Mouse (Mus musculus) CD4-positive helper T cell, adult 2 months (primary cell): ENCODE measurements around the gene Trim46.

ENCODE experiments used
- DNase-seq: peaks from one replicate; pipeline ENCODE4 v3.0.0-alpha.2; 2012; ENCODE audit warnings: low read depth, missing footprints, low spot score

The Trim46 gene

DNA sequence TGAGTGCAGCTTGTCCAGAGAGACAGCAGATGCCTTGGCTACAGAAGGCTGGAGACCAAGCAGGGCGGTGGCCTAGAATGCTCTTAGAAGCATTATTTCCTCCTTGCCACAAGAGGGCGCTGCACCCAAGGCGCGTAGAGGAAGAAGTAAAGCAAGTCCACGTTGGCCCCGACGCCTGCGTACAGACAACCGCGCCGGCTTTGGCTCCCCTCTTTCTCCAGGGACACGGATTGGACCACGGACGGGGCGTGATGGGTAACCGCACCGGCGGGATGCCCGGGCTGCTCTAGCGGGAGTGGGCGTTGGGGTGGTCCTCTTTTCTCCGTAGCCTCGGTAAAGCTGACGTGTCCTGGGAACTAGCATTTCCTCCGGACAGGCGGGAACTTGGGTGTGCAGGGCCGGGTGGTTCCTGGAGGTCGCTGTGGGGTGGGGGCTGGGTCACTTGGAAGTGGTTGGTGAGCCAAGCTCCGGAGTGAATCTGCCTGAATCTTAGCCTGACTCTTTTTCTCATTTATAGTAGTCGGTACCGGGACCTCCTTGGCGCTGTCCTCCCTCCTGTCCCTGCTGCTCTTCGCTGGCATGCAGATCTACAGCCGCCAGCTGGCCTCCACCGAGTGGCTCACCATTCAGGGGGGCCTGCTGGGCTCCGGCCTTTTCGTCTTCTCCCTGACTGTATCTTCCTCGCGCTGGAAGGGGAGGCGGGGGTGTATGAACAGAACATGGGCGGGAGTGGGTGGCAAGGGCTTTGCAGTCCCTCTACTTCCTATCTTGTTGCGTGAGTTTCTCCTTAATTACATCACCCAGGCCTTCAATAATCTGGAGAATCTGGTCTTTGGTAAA is at the start of gene Trim46:
Trim46 (minus strand) TSS at position 49 of the 840 bp plus-strand sequence.
- peak; percentile 89 for DNase-seq

GRCm38 (mm10) chr3:89295685-89296230 is 49.6 kb upstream of the Trim46 start:
- DNase-seq: no peak

- no peak for DNase-seq
Observed at GRCm38 (mm10) chr3:89294195-89294594, 48.1 kb upstream of the Trim46 start.

DNA sequence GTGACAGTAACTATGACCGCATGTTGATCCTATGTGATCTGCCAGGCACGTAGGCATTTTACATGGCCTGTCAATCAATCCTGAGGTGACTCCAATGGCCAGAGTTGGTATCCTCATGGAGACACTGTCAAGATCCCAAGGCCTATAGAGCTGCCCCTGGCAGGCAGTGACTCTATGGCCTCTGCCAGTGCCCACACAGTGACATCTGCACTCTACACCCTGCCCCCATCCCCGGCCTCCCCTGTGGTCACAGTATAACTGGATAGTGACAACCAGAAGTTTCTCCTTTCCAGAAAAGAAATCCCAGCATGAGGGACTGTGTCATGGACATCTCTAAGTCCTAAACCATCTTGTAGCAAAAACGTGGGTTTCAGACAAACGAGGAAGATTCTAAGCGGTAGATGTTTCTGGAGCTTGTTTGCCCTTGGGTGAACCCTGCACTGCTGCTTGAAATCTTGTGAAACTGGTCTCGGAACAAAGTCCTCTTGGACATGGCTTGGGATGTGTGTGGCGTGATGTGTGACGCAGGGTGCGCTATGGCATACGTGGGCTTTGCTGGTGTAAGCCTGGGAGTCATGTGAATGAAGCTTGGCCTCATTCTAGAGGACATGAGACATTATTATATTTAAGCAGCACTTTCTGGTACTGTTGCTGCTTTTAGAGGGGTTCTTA is 47.3 kb upstream of the Trim46 start:
- DNase-seq: no peak

DNA sequence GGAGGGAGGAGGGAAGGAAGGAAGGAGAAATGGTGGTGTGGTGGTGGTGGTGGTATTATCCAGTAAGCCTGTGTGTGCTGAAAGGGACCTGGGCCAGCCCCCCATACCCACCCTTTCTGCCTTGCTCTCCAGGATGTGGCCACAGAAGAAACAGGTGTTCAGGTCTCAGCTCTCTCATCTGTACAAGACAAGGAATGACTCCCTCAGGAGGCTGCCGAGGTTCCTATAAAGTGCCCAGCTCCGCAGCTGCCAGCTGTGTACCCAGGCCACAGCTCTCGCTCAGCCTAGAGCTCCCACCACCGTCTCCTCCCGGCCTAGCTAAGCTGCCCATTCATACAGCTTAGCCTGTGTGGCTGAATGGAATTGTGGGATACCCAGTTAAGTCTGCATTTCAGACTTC is 46.2 kb upstream of the Trim46 start:
- no peak for DNase-seq

DNA sequence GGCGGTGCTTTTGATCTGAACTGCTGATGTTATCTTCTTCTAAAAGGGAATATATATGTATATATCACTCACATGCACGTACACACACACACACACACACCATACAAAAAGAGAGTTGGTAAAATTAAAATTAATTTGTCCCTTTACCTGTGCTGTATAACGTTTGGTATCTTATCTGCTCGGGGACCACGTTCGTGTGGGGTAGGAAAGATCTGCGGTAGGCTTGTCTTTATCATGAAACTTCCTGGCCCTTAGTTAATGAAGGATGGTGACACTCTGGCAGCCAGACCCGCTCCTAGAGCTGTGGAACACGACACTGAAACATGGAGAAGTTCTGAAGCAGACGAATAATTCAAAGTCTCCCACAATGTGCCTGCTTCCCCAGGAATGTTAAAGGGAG is 45.8 kb upstream of the Trim46 start:
- no peak for DNase-seq

GRCm38 (mm10) chr3:89288503-89288928 is 42.4 kb upstream of the Trim46 start:
- DNase-seq: no peak

- no peak for DNase-seq
Observed at GRCm38 (mm10) chr3:89287286-89287685, 41.2 kb upstream of the Trim46 start.

DNA sequence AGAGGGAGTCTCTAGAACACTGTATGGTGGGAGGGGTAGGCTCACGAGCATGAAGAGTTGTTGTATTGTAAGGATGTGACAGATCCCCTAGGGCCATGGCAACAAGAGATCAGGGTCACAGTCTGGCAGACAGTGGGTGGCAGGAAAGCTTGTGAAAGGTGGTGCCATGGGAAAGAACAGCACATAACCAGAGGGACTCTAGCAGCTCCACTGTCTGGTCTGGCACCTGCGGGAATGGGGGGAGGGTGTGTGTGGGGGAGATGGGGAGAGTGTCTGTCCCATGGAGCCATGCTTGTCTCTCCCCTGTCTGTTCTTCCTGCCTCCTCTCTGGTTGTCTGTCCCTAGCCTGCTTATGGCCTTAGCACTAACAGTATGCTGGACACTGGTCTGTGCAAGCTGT is 39.4 kb upstream of the Trim46 start:
- no peak for DNase-seq

- no peak for DNase-seq
Observed at GRCm38 (mm10) chr3:89284261-89284660, 38.2 kb upstream of the Trim46 start.

GRCm38 (mm10) chr3:89282291-89282643 is 36.2 kb upstream of the Trim46 start:
- no peak for DNase-seq

GRCm38 (mm10) chr3:89281579-89282290 is 35.6 kb upstream of the Trim46 start:
- peak; percentile 81 for DNase-seq

- no peak for DNase-seq
Observed at GRCm38 (mm10) chr3:89280606-89281511, 34.8 kb upstream of the Trim46 start, which contains the start of gene Efna1. TSS of gene Efna1 (minus strand) at chr3:89281142.

DNA sequence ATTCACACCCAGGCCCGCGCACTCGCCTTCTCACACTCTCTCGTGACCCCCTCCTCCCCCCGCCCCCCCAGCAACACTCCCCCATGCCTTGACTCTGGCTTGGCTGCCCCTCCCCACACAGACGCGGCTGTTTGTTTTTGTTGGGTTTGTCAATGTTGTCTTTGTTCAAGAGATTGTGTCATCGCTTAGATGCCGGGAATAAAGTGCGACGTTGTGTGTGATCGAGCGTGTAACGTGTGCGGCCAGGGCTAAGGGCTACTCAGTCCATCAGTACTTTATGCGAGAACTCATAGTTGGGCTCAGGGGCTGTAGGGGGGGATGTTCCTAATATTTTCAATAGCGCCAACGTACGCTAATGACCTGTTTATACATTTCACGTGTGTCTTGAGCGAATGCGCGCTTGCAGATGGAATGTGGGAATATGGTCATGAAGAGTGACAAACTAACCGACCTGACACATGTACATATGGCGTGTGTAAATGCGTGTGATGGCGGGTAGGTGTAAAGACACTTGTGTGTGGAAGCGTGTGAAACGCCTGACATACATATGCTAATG is 34.0 kb upstream of the Trim46 start:
- DNase-seq: no peak

GRCm38 (mm10) chr3:89279153-89279890 is 33.2 kb upstream of the Trim46 start:
- peak; percentile 64 for DNase-seq

GRCm38 (mm10) chr3:89278643-89279042 is 32.5 kb upstream of the Trim46 start:
- DNase-seq: no peak

DNA sequence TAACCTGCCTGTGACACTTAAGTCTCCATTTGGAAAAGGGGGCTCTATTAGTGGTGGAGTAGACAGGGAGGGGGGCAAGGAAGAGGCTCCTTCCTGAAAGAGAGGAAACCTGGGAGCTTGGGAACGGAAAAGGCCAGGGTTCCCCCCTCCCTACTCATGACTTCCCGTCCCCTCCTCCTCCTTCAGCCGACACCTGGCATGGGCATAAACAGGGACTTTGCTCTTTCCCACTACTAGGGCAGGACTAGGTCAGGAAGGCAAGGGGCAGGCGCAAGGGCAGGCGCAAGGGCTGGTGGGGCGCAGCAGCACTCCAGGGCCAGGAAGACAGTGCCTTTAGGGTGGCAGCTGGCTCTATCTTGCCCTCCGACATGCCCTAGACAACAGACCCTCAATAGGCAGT is 32.0 kb upstream of the Trim46 start:
- no peak for DNase-seq

DNA sequence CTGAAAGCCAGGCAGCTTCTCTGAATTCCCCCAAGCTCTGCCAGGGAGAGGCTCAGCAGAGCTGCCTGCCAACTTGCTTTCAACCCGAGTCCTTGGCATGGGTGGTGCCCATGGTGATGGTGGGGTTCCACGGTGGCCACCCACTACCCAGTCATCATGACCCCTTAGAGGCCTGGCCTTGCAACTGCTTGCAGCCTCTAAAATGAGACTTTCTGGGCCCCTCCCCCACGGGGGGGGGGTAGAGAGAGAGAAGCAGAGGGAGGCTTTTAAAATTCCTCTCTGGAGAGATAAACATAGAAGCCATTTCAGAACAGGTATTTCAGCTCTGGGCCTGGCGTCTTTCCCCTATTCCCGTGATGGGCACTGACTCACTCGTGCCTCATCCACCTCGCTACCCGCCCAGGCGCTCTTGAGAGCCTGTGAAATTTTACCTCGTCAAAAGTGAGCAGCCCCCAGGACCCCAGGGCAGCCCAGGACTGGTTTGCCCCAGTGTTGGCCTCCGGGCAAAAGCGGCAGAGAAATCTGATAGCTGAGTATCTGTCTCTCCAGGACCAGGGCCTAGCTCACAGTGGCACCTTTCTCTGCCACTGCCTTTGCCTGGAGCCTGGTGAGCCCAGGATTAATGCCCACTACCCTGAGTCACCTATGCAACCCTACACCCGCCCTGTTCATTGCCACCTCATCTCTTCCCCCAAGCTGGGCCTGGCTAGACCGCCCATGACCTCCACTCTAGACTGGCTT is 31.3 kb upstream of the Trim46 start:
- no peak for DNase-seq

DNA sequence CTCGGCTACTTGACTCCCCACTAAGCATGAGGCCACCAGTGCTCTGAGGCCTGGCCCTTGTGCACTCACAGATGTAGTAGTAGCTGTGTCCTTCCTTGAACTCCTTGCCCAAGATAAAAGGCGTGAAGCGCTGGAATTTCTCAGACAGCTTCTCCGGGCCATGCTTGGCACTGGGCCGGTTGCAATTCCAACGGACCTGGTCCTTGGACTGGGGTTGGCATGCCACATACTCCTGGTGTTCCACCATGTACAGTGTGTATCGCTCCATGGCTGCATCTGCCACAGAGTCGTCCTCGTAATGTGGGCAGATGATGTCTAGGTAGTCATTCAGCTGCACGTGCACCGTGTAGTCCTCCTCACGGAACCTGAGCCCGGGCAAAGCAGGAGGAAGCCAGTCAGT is 30.0 kb upstream of the Trim46 start:
- DNase-seq: no peak
